Mouse (Mus musculus) yolk sac, embryonic 10.5 days (tissue): ENCODE measurements around the gene Fars2.

Experiments used
- DNase-seq: peaks from one replicate; pipeline ENCODE4 v3.0.0-alpha.2; 2017; ENCODE audit warnings: low spot score

Fars2 gene

GRCm38 (mm10) chr13:36731931-36732461 lies 614.8 kb downstream of the Fars2 start:
- no peak for DNase-seq

GRCm38 (mm10) chr13:36732891-36733490 lies 615.8 kb downstream of the Fars2 start:
- DNase-seq, result no peak

- DNase-seq, result peak; percentile 56
Observed at GRCm38 (mm10) chr13:36733566-36733965, 616.4 kb downstream of the Fars2 start.

- DNase-seq, result peak; percentile 38
Observed at GRCm38 (mm10) chr13:36733989-36734690, 616.9 kb downstream of the Fars2 start.

GRCm38 (mm10) chr13:36734731-36735571 lies 617.7 kb downstream of the Fars2 start, which contains the start of gene Nrn1:
TSS of gene Nrn1 (minus strand) at chr13:36735131.
- DNase-seq, result no peak

- DNase-seq, result peak; percentile 92
Observed at GRCm38 (mm10) chr13:36735901-36736618, 618.8 kb downstream of the Fars2 start.

- no peak for DNase-seq
Observed at GRCm38 (mm10) chr13:36736619-36736996, 619.4 kb downstream of the Fars2 start.

- DNase-seq, result no peak
Observed at GRCm38 (mm10) chr13:36750056-36750455, 632.8 kb downstream of the Fars2 start.

- no peak for DNase-seq
Observed at GRCm38 (mm10) chr13:36751861-36752260, 634.6 kb downstream of the Fars2 start.

GRCm38 (mm10) chr13:36766801-36767200 lies 649.6 kb downstream of the Fars2 start:
- DNase-seq, result no peak
